Mouse (Mus musculus) left cerebral cortex, postnatal 25 days (tissue): ENCODE results near the gene 4930438A08Rik. TPM values are rescaled to one million over a fixed set of nuclear protein-coding genes. Genes with fewer than 3 reads are reported as not detected.
"Not testable (repeated sequence)": the region's sequence is repeated elsewhere in the genome, so short reads cannot be mapped to it uniquely, and the experiment has no call there.

Experiments
- DNase-seq, 2 experiments: peaks; one replicate each; pipeline ENCODE4 v3.0.0; 2022; ENCODE audit warnings: low spot score in 2 of 2, mixed read lengths in 1 of 2
- intact Hi-C: fragments of 180-260 bp; cut with DNase I; formaldehyde crosslinking; loops from one replicate; pipeline ENCODE4 v1.15.1; 2025
- total RNA-seq, 2 experiments: library from RNA; stranded (reverse); gene quantifications; 2 replicates each; pipeline ENCODE4 v1.2.3; 2021

4930438A08Rik gene
- not detected for total RNA-seq

- intact Hi-C loops, result loop anchor here (10.0 kb wide), 1 partner anchor 210 kb away; no protein-coding TSS in a partner anchor
- no peak for DNase-seq
These were observed at the start of gene 4930438A08Rik for GRCm38 (mm10) chr11:58274572-58274971. Gene 4930438A08Rik (plus strand): TSS chr11:58274799.

- intact Hi-C loops, result loop anchor here (1.0 to 5.0 kb wide), 2 partner anchors 46 to 273 kb away; no protein-coding TSS in a partner anchor
- not testable (repeated sequence) for DNase-seq
These were observed 49.7 kb upstream of the 4930438A08Rik start for GRCm38 (mm10) chr11:58224872-58225271.

- intact Hi-C loops, result loop anchor here (1.0 to 5.0 kb wide), 2 partner anchors 46 to 273 kb away; no protein-coding TSS in a partner anchor
- peak; percentile 56 to 57 for DNase-seq
These were observed 48.9 kb upstream of the 4930438A08Rik start for GRCm38 (mm10) chr11:58225655-58226054.

- no peak for DNase-seq
- intact Hi-C loops, result loop anchor here (5.0 kb wide), 1 partner anchor 274 kb away; no protein-coding TSS in a partner anchor
These were observed 48.2 kb upstream of the 4930438A08Rik start for GRCm38 (mm10) chr11:58226425-58226824.

- intact Hi-C loops, result loop anchor here (5.0 kb wide), 1 partner anchor 276 kb away; no protein-coding TSS in a partner anchor
These were observed 46.6 kb upstream of the 4930438A08Rik start for GRCm38 (mm10) chr11:58228021-58228420.

GRCm38 (mm10) chr11:58230396-58230910 is 44.1 kb upstream of the 4930438A08Rik start:
- no peak for DNase-seq
- intact Hi-C loops, result no loop called here

More at GRCm38 (mm10) chr11:58228021-58228420, 46.6 kb upstream of the 4930438A08Rik start:
- DNase-seq, result not testable (repeated sequence)

- no peak for DNase-seq
- intact Hi-C loops, result no loop called here
These were observed 43.4 kb upstream of the 4930438A08Rik start for GRCm38 (mm10) chr11:58231156-58231555.

GRCm38 (mm10) chr11:58234551-58234950 is 40.0 kb upstream of the 4930438A08Rik start:
- intact Hi-C loops, result not testable (repeated sequence)

GRCm38 (mm10) chr11:58235152-58235551 is 39.4 kb upstream of the 4930438A08Rik start:
- DNase-seq, result no peak
- intact Hi-C loops, result no loop called here

More at GRCm38 (mm10) chr11:58234551-58234950, 40.0 kb upstream of the 4930438A08Rik start:
- DNase-seq, result not testable (repeated sequence)

GRCm38 (mm10) chr11:58238840-58239791 is 35.5 kb upstream of the 4930438A08Rik start:
- intact Hi-C loops, result no loop called here
- no peak for DNase-seq

GRCm38 (mm10) chr11:58247294-58247693 is 27.3 kb upstream of the 4930438A08Rik start:
- DNase-seq, result no peak
- intact Hi-C loops, result no loop called here

- DNase-seq, result no peak
- intact Hi-C loops, result no loop called here
These were observed 25.2 kb upstream of the 4930438A08Rik start for GRCm38 (mm10) chr11:58249203-58249981.

GRCm38 (mm10) chr11:58250550-58250949 is 24.0 kb upstream of the 4930438A08Rik start:
- intact Hi-C loops, result no loop called here
- DNase-seq, result no peak

- intact Hi-C loops, result no loop called here
- DNase-seq, result peak; percentile 2 to 56
These were observed 20.2 kb upstream of the 4930438A08Rik start for GRCm38 (mm10) chr11:58254411-58254810.

GRCm38 (mm10) chr11:58257816-58258215 is 16.8 kb upstream of the 4930438A08Rik start:
- no peak for DNase-seq
- intact Hi-C loops, result no loop called here

- no peak for DNase-seq
- intact Hi-C loops, result no loop called here
These were observed 14.4 kb upstream of the 4930438A08Rik start for GRCm38 (mm10) chr11:58260156-58260555.

- intact Hi-C loops, result no loop called here
- no peak for DNase-seq
These were observed 12.8 kb upstream of the 4930438A08Rik start for GRCm38 (mm10) chr11:58261826-58262225.

GRCm38 (mm10) chr11:58262336-58262735 is 12.3 kb upstream of the 4930438A08Rik start:
- no peak for DNase-seq
- intact Hi-C loops, result no loop called here

GRCm38 (mm10) chr11:58263516-58263915 is 11.1 kb upstream of the 4930438A08Rik start:
- DNase-seq, result no peak
- intact Hi-C loops, result no loop called here

- intact Hi-C loops, result no loop called here
- DNase-seq, result no peak
These were observed 10.1 kb upstream of the 4930438A08Rik start for GRCm38 (mm10) chr11:58264546-58264945.
